Mouse (Mus musculus): ENCODE measurements around the gene Cenpf. TPM values are rescaled to one million over a fixed set of nuclear protein-coding genes. Genes with fewer than 3 reads are reported as not detected.
"Not testable (repeated sequence)": the region's sequence is repeated elsewhere in the genome, so short reads cannot be mapped to it uniquely, and the experiment has no call there.

Gene Cenpf
- polyA plus RNA-seq, 1 experiment: 6.0 TPM

DNA sequence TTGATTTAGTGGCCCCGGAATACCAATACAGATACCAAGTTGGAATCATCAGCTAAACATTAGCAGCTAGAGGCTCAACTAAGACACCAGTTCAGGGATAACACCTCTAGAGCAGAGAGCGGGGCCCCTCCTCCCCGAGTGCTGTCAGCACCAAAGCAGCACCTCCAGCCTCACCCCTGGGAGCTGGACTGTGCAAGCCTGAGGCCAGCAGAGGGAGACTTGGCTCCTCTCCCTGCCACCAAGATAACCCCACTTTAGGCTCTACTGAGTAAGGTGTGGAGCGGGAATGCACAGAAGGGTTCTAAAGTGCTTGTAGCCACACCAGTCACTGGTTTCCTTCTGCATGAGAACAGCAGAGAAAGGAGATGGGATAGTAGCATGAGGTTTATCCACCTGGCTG, 10.5 kb upstream of the Cenpf start:
- DNase-seq (ENCODE audit: low read depth, low spot score): no peak
- WGBS: 73% methylated on average over 4 of the region's 4 CpGs

DNA sequence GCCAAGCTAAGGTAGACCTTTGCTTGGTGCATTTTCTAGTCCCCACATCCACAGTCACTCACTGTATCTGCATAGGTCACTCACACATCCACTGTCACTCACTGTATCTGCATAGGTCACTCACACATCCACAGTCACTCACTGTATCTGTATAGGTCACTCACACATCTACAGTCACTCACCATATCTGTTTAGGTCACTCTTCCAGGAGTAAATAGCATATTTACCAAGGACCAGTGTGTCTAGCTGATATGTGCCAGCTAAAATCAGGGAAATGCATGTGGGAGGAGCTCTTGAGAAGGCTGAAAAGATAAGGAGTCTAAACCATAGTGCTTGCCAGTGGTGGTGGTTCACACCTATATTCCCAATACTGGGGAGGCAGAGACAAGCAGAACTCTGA, 7.4 kb upstream of the Cenpf start:
- DNase-seq (ENCODE audit: low read depth, low spot score): no peak

DNA sequence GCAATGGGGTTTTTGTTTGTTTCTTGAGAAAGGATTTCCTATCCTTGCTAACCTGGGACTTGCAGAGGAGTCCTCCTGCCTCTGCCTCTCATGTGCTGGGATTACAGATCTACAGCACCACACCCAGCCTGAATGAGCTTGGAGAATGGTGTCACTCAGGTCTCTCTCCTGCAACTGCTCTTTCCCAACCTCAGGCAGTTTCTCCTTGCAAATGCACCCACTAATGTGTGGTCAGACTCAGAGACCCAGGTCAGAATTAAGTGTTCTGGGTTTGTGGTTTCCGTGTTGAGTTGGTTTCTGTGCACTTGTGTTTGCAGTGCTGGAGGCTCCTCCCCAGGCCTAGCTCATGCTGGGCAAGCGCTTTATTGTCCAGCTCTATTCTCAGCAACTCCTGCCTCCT, 6.5 kb upstream of the Cenpf start:
- DNase-seq (ENCODE audit: low read depth, low spot score): no peak
- WGBS: 90% methylated on average over 2 of the region's 2 CpGs

DNA sequence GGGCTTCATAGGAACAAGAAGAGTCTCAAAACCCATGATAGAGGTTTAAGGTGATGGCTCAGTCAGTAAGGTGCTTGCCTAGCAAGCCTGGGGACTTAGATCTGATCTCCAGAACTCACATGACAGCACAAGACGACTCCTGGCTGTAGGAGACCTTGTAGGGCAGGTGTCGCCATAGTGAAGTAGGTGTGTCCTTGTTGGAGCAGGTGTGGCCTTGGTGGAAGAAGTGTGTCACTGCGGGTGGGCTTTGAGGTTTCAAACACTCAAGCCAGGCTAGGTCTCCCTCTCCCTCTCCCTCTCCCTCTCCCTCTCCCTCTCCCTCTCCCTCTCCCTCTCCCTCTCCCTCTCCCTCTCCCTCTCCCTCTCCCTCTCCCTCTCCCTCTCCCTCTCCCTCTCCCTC, 4.6 kb upstream of the Cenpf start:
- DNase-seq (ENCODE audit: low read depth, low spot score): not testable (repeated sequence)
- WGBS: 19% methylated on average over 3 of the region's 3 CpGs

DNA sequence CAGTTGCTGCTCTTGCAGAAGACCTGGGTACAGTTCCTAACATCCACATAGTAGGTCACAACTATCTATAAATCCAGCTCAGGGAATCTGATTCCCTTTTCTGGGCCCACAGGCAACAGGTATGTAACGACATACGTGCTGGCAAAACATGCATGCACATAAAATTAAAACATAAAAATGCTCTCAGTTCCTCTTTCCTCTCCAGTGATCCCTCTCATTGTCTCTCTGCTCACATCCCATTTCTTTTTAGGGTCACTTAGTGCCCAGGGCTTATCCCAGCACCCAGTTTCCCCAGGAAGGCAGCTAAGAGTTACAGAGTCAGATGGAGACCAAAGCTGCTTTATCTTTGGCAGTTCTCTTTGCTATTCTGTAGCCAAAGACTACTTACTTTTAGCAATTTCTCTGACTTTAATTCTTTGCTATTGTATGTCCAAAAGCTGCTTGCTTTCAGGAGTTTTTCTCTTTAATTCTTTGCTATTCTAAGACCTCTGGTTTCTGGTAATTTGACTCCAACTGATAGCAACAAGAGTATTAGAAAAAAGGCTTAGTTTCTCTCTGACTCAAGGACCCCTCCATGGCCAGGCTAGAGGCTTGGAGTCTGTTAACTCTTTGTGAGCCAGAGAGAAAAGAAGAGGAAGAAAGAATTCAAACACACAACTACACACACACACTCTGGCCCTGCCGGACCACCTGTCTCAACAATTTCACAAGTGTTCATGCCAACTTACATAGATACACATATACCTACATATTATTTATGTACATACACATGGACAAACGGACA, 1.4 kb upstream of the Cenpf start:
- no peak for DNase-seq (ENCODE audit: low read depth, low spot score)
- 26% methylated on average over 4 of the region's 4 CpGs for WGBS

DNA sequence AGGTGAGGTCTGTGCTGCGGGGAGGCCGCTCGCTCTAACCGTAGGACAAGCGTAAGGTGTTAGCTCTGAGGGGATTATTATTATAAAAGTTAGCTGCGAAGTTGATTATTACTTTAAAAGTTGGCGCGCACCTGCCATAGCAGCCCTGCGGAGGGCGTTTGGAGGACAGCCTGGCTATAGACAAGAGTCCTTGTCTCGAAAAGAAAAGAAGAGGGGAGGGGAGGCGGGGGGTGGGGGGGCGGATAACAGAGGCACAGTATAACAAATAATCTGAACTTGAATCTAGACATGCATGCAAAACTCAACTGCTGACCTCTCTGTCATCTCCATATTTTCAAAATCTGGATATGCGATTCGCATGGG, 483 bp upstream of the Cenpf start:
- WGBS: 0% methylated on average over 15 of the region's 15 CpGs
- DNase-seq (ENCODE audit: low read depth, low spot score): no peak

DNA sequence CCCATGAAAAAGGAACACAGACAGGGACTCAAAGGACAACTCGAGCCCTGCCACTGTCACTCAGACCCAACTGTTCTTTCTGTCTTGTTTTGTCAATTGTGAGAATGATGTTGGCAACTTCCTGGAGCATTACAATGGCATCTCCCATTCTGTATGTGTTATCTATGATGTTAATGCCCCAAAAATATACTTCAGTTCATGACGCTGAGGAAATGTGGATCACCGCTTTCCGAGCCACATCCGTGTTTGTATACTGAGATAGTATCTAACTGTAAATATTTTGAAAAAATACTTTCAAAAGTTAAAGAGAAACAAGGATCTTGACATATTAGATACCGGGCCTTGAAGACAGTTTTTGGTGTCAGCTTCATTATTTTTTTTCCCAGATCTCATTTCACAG, 1.9 kb downstream of the Cenpf start:
- DNase-seq (ENCODE audit: low read depth, low spot score): no peak
- WGBS: 68% methylated on average over 6 of the region's 6 CpGs

DNA sequence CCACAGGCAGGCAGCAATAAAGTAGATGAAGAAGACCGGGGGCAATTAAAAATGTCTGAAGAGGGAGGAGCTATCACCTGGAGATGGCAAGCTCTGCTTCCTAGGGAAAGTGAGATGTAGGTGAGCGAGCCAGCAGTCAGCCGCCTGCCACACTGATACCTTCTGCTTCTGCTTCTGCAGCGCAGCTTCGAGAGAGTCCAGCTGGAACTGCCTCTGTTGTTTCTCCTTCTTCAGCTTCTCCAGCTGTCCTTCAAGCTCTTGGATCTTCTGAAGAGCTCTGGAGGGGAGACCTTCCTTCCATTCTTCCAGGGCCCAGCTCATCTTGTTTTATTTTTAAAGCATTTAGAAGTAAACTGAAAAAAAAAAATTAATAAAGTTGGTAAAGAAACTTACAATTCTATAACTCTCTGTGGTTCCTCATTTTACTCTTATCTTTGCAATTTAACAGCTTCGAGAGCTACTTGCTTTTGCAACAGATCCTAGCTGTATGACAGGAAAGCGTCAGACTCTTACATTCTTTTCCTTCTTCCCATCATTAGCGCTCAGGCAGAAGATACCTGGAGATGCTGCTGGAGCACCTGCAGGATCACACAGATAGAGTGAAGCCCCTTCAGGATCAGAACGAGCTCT, 3.0 kb downstream of the Cenpf start:
- DNase-seq (ENCODE audit: low read depth, low spot score): no peak
- 92% methylated on average over 9 of the region's 9 CpGs for WGBS

DNA sequence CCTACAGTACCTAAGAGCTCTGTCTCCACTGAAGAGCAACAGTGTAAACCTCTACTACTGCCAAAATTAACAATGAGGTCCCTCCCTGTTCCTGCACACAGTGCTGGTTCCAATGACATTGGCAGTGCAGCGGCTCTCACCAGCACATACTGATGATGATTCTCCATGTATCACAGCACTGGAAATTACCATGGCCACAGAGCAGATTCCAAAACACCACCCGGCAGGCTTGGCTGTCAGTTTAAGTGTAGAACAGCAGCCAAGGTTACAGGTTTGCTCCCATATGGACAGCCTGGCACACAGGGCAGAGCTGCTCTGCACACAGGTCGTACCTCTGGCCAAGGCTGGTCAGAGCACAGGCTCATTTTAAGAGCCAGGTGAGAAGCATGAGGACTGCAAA, 8.3 kb downstream of the Cenpf start:
- no peak for DNase-seq (ENCODE audit: low read depth, low spot score)
- 90% methylated on average over 3 of the region's 3 CpGs for WGBS

DNA sequence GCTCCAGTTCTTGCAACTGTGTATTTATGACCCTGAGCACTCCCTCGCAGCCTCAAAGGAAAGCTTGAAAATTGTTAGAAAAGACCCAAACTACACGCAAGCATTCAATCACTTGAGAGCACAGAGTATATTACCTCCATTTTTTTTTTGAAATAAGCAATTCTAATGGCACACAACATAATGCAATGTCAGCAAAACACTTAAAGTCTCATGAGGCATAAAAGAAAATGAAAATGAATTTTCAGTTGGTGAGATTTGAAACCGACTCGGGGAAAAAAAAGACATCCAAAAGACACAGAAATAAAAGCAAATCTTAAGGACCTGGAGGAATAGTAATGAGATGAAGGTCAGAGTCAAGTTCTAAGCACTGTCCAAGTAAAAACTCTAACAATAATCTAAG, 11.9 kb downstream of the Cenpf start:
- WGBS: 85% methylated on average over 4 of the region's 4 CpGs
- no peak for DNase-seq (ENCODE audit: low read depth, low spot score)

DNA sequence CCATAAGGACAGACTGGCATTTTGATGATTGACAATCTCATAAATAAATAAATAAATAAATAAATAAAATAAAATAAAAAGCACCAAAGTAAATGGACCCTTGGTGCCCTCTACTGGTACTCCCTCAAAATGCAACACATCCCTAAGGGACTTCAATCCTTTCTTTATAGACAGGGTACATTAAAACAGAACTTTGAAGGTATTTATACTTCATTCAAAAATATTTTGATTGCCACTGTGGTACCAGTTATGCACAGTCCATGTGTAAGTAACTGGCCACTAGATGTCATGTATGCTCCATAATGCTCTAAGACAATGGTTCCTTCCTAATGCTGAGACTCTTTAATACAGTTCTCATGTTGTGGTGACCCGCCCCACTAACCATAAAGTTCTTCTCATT, 12.5 kb downstream of the Cenpf start:
- DNase-seq (ENCODE audit: low read depth, low spot score): no peak
- WGBS: 76% methylated on average over 1 of the region's 1 CpGs

DNA sequence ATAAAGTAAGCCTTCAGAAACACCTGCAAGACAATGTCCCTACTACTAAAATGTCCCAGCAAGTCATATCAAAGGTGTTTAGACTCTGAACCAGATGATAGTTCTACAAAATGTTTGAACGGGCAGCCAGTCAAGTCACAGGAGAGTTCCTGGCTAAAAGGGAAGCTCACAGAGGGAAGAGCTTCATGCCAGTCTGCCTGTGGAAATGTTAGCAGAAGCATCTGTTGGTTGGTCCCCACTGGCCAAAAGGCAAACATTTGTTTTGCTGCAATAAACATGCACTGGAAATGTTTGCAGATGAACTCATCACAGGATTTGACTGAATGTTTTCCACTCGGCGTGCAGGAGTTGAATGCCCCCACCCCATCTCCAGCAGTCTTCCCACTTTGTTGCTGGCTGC, 21.9 kb downstream of the Cenpf start:
- 50% methylated on average over 3 of the region's 3 CpGs for WGBS
- DNase-seq (ENCODE audit: low read depth, low spot score): no peak

DNA sequence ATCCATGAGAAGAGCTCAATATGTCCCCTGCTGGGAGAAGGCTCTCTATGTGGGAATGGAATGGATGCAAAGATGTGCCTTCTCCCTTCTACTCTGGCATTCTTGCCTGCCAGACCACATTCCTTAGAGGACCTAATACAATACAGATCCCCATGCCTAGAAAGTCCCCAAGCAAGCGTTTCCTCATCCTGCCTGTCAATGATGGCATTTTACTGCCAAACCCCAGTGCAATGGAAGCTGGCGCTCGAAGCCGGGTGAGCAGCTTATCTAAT, 23.1 kb downstream of the Cenpf start:
- 92% methylated on average over 4 of the region's 4 CpGs for WGBS

DNA sequence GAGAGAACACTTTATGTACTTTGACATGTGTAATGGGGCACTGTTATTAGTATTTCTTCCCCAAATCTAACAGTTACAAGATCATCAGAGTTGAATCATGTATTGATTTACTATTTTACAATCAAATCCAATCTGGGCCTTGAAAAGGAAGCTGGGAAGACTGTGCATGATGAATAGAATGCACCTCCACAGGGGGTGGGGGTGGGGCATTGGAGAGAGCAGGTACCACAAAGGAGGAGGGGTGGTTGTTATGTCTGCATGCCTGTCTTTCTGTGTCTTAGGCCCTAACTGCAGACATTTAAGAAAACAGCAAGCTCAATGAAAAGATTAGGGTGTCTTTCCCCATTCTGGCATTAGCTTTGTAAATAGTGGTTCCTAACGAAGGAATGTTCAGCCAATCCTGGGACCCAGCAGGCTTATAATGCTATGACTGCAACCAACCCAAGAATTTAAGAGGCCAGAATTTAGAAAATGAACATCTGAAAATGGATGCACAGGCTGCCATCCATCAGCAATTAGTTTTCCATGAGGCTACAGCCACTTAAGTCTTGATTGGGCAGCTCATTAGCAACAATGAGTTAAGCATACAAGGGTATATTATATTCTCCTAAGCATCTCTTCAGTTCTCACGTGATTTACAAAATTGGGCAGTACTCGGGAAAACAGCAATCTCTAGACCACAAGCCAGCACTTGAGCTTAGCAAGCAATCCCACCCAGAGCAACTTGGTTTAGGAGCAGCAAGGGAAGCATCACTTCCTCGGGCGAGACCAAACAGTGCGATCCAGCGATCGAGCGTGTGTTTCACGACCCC, 23.6 kb downstream of the Cenpf start:
- DNase-seq (ENCODE audit: low read depth, low spot score): no peak
- WGBS: 92% methylated on average over 10 of the region's 10 CpGs

More for the DNA sequence above, 23.1 kb downstream of the Cenpf start:
- DNase-seq (ENCODE audit: low read depth, low spot score): no peak

DNA sequence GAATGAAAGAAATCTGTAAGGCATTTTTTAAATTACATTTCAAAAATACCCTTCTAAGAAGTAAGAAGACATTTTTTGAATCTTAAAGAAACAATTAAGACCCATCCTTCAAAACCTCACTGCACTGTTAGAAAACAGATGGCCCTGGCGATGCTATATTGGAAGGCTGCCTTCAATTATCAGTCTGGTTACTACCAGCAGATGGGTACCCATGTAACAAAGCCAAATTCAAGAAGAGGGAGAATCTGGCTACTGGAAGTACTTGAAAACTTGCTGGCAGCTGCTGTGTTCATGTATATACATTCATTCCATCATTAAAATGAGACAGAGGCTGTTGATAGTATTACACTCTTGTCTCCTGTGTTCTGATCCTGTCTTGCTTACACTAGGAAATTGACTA, 24.4 kb downstream of the Cenpf start:
- WGBS: 95% methylated on average over 1 of the region's 1 CpGs
- DNase-seq (ENCODE audit: low read depth, low spot score): no peak

DNA sequence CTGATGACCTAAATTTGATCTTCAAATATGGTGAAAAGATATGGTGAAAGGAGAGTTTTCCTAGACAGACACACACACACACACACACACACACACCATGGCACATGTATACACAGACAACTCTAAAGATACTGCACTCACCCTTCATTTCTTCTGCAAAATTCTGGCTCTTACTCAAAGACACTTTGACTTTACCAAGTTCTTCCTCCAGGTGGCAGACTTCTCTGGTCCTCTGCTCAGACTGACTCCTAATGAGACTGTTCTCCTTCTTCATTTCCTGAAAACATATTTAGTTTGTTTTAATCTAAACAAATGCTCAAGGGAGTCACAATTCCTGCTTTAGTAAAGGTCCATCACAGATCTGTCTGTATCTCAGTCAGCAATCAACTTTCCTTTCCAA, 26.0 kb downstream of the Cenpf start:
- DNase-seq (ENCODE audit: low read depth, low spot score): no peak

DNA sequence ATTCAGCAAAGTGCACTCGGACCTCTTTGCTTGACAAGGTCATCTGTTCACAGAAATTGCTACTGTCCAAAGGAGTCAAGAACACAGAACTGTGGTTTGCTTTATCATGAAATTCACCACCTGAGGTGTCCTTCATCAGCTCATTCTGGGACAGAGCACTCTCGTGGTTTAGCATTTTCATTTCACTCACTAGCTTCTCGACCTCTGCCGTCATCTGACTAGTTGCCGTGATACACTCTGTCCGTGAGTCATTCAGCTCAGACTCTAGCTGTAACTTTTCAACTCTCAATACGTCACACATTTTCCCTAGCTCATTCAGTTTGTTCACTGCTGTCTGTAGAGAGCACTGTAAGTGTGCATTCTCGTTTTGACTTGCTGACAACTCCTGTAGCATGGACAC, 30.5 kb downstream of the Cenpf start:
- DNase-seq (ENCODE audit: low read depth, low spot score): no peak
- WGBS: 92% methylated on average over 8 of the region's 8 CpGs

DNA sequence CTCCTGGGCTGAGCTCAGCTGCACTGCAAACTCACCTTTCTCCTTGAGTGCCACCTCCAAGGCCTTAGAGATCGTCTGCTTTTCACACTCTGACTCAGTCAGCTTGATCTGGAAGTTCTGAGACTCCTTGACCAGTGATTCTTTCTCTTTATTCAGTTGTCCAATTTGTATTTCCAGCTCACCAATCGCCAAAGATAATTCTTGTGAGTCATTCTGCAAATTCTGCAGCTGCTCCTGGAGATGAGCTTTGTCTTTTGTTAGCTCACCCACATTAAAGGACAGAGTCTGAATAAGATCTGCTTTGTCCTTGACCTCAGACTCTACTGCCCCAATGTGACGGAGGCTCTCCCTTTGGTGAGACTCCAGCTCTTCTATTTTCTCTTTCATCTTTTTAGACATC, 34.1 kb downstream of the Cenpf start:
- 87% methylated on average over 3 of the region's 3 CpGs for WGBS
- DNase-seq (ENCODE audit: low read depth, low spot score): no peak

DNA sequence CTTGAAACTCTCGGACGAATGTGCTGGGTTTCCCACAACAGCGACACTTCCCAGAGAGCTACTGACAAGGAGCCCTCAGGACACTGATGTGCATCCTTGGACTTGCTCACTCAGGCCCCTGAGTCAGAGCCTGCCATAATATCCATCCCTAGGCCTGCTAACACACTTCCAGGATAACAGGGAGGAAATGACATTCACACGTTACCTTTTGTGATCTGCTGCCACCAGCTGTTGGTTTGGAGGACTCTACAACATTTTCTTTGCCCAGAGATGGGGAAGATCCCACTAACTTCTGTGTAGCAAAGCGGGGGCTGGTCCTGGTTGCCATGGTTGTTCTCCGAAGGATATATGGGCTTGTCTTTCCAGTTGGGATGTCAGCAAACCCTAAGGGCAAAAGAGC, 41.3 kb downstream of the Cenpf start:
- WGBS: 93% methylated on average over 6 of the region's 6 CpGs
- no peak for DNase-seq (ENCODE audit: low read depth, low spot score)

DNA sequence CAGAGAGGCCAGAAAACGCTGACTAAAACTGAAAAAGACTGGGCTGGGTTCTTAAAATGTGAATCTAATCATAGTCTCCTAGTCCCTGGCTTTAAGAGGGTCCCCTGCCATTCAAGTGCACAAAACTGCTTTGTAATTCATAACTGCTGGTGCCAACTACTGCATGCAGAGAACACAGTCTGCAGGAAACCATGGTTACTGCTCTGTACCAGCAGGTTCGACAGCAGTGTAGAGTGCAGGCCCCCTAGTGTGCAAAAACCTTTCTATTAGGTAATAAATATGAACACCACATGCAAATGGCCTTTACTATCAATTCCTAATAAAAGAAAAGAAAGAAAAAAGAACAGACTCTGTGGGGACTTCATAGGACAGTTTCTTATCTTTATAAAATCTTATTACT, 42.5 kb downstream of the Cenpf start:
- 78% methylated on average over 2 of the region's 2 CpGs for WGBS

DNA sequence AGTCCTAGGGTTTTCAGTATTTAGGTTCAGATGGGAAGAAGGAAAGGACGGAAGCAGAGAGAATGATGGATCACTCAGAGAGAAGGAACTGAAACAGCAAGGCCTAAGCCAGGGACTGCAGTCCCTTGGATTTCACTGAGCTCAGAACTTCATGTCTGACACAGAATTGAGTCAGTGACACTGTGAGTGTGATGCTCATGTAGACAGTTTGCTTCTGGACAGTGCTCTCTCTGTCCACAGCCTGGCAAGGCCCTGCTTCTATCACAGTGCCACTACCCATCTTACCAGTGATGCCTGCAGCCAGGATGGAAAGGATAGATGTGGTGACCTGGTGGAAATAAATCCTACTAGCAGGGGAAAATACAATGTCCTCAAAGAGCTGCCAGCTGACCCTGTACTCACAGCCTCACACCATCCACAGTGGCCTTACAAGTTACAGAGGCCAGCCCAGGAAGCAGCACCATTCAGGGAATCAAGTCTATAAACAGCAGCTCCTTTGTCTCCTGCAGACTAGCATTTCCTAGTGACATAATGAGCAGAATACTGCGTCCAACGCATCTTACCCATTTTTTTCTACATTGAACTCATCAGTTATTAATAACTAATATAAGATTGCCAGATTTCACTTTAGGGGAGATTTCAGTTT, 43.1 kb downstream of the Cenpf start:
- DNase-seq (ENCODE audit: low read depth, low spot score): no peak
- 87% methylated on average over 3 of the region's 3 CpGs for WGBS

More for the DNA sequence above, 42.5 kb downstream of the Cenpf start:
- no peak for DNase-seq (ENCODE audit: low read depth, low spot score)

All from large intestine, adult 2 months (tissue).